Mouse (Mus musculus) fibroblast of lung, adult 2 months (primary cell): ENCODE measurements around the gene Tspear.
"Not testable (repeated sequence)": the region's sequence is repeated elsewhere in the genome, so short reads cannot be mapped to it uniquely, and the experiment has no call there.

Experiments
- DNase-seq: peaks from one replicate; pipeline ENCODE4 v3.0.0-alpha.2; 2011; ENCODE audit warnings: low read depth

Tspear gene

DNA sequence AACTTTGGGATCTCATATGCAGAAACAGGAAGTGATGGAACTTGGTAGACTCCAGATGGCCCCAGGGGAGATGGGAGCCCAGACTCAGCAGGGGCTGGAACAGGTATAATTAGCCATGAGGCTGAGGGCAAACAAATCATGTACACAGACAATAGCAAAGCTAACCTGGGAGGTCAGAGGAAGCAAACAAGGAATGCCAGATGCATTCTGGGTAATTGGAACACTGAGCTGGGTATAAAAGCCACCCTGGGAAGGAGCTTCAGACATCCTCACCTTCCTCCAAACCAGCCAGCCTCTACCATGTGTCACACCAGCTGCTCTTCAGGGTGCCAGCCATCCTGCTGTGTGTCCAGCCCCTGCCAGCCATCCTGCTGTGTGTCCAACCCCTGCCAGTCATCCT lies 24.8 kb downstream of the Tspear start, which contains the start of gene Gm10024:
TSS of gene Gm10024 (plus strand) at position 301 of the 400 bp plus-strand sequence.
- DNase-seq, result not testable (repeated sequence)

DNA sequence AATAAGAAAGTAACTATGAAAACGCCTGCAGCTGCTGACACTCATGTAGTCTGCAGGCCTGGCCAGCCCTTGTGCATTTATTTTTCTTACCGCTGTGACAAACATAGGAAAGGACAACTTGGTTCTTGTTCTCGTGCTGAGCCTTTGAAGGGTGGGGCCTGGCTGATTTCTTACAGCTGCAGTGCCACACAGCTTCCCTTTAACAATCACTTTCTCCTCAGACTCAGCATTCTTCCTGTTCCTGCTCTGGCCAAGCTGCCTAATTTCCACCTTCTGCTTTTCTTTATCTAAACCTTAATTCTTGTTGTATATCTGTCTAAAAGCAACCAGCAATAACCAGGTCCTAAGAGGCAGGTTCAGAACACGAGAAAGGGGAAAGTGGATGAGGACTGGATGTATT lies 27.4 kb downstream of the Tspear start:
- DNase-seq, result no peak

DNA sequence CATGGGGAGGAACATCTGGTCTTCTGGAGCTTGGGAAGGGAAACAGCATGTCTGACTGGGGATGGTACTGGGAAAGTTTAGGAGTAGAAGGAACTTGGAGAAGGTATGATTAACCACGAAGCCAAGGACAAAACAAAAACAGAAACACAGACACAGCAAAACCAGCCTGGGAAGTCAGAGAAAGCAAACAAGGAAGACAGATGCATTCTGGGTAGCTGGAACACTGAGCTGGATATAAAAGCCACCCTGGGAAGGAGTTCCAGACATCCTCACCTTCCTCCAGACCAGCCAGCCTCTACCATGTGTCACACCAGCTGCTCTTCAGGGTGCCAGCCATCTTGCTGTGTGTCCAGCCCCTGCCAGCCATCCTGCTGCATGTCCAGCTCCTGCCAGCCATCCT lies 29.1 kb downstream of the Tspear start, which contains the start of gene Gm10142:
TSS of gene Gm10142 (plus strand) at position 301 of the 400 bp plus-strand sequence.
- DNase-seq, result no peak

DNA sequence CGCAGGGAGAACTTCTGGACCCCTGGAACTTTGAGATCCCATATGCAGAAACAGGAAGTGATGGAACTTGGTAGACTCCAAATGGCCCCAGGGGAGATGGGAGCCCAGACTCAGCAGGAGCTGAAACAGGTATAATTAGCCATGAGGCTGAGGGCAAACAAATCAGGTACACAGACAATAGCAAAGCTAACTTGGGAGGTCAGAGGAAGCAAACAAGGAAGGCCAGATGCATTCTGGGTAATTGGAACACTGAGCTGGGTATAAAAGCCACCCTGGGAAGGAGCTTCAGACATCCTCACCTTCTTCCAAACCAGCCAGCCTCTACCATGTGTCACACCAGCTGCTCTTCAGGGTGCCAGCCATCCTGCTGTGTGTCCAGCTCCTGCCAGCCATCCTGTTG lies 33.9 kb downstream of the Tspear start, which contains the start of gene Krtap12-1:
TSS of gene Krtap12-1 (plus strand) at position 301 of the 400 bp plus-strand sequence.
- not testable (repeated sequence) for DNase-seq

DNA sequence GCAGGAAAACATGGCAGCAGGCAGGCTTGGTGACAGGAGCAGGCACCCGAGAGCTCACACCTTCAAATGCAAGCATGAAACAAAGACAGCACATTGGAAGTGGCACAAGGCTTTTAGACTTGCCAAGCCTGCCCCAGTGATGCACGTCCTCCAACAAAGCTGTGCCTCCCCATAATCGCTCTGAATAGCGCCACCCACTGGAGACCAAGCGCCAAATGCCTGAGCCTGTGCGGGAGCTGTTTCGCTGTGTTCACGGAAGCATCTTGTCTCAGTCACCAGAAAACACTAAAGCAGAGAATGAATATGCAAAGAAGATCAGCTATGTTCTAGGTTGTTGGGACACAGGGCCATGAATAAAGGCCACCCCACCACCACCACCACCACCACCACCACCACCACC lies 38.5 kb downstream of the Tspear start:
- DNase-seq, result no peak

DNA sequence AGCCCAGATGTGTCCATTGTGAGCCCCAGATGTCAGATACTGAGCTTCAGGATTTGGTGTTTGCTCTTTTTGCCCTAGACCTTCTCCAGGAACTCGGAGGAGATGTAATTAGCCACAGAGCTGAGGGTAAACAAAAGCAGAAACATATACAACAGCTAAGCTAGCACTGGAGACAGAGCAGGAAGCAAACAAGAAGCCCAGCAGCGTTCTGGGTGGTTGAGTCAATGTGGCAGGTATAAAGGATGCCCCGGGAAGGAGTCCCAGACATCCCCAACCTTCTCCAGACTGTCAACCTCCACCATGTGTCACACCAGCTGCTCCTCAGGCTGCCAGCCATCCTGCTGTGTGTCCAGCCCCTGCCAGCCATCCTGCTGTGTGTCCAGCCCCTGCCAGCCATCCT lies 39.8 kb downstream of the Tspear start, which contains the start of gene Gm10100:
TSS of gene Gm10100 (plus strand) at position 301 of the 400 bp plus-strand sequence.
- no peak for DNase-seq

DNA sequence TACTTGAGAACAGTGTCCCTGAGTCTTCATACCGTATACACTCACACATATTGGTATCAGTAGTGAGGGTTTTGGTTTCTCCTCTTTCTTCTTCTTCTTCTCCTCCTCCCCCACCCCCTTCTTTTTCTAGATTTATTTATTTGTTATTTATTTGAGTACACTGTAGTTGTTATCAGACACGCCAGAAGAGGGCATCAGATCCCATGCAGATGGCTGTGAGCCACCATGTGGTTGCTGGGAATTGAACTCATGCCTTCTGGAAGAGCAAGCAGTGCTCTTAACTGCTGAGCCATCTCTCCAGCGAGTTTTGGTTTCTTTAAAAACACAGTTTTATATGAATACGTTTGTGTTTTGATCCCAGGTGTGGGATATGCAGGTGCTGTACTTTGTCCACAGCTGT lies 41.9 kb downstream of the Tspear start:
- DNase-seq, result no peak

DNA sequence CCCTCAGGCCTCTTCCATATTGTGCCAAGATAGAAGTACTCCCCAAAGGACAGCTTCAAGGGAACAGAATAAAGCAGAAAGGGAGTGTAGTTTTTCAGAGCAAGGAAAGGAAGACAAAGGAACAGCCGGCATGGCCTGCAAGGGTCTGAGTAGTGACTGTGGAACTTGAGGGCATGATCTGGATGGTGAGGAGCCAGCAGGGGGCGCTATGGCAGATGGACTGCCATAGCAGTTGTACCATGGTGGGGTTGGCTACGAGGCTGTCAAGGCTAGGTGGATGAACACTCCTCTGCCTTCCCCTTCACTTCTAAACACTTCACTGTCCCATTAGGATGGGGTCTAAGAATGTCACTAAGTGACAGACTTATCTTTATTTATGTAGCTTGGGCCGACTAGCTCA lies 42.9 kb downstream of the Tspear start:
- no peak for DNase-seq

DNA sequence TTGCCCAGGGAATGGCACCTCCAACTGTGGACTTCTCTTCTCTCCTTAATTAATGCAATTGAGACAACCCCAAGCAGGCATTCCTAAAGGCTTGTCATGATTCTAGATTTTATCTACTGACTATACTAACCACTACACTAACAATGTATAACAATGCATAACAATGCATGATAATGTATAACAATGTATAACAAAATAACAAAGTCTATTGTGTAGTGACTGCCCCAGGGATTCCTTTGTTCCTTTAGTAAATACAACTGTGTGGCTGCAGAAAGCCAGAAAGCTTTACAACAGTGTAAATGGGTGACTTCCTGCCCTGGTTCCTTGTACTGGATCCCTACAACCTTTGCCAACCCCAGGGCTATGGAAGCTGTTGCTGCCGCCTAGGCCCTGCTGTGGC lies 49.6 kb downstream of the Tspear start:
- no peak for DNase-seq

DNA sequence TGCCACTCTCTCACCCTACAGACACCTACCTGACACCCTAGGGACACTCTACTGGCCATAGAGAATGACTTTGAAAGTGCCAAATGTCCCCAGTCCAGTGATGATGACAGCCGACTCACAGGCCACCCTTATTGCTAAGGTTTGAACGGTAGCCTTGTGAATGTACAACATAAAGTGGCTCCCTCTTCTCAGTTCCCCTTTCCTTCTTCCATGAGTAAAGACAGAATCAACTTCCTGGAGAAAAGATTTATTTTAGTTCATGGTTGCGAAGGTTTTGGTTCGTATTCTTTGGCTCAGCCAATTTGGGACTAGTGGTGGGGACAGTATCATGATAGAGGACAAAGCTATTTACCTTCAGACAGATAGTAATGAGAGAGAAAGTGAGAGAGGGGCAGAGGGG lies 52.6 kb downstream of the Tspear start:
- no peak for DNase-seq

DNA sequence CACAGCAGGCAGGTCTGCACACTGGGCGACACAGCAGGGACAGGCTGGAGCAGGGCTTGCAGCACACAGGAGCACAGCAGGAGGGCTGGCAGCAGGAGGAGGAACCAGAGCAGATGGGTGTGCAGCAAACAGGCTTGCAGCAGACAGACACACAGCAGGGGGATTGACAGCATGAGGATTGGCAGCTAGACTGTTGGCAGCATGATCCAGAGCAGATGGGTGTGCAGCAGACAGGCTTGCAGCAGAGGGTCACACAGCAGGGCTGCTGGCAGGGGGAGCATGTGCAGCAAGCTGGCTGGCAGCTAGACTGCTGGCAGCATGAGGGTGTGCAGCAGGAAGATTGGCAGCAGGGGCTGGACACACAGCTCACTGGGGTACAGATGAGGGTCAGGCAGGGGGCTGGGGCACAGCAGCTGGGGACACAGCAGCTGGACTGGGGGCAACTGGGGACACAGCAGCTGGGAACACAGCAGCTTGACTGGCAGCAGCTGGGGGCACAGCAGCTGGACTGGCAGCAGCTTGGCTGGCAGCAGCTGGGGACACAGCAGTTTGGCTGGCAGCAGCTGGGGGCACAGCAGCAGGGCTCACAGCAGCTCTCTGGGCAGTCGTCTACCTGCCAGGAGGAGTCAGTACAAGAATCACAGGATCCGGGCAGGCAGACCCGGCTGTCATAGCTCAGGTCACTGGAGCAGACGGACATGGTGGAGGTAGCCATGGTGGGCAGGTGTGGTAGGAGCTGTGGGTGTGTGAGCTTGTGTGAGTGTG lies 55.7 kb downstream of the Tspear start, which contains the start of gene Gm18596:
TSS of gene Gm18596 (minus strand) at position 715 of the 765 bp plus-strand sequence.
- DNase-seq, result not testable (repeated sequence)

DNA sequence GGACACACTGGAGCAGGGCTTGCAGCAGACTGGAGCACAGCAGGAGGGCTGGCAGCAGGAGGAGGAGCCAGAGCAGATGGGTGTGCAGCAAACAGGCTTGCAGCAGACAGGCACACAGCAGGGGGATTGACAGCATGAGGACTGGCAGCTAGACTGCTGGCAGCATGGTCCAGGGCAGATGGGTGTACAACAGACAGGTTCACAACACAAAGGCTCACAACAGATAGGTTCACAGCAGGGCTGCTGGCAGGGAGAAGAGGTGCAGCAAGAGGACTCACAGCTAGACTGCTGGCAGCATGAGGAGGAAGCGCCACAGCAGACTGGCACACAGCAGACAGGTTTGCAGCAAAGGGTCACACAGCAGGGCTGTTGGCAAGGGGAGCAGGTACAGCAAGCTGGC lies 64.3 kb downstream of the Tspear start:
- not testable (repeated sequence) for DNase-seq

DNA sequence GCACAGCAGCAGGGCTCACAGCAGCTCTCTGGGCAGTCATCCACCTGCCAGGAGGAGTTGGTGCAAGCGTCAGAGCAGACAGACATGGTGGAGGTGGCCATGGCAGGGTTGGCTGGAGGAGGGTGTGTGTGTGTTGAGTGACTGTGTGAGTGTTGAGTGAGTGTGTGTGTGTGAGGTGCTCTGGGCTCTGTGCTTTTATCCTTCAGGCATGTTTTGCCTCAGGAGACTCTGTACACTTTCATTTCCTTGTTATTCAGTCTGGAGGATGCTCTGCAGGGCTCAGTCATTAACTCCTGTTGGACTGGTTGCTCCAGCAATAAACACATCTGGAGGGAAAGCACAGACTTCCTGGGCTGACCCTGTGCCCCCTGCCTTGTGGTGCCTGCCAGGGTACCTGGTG lies 64.9 kb downstream of the Tspear start, which contains the start of gene Gm9736:
TSS of gene Gm9736 (minus strand) at position 101 of the 400 bp plus-strand sequence.
- not testable (repeated sequence) for DNase-seq

DNA sequence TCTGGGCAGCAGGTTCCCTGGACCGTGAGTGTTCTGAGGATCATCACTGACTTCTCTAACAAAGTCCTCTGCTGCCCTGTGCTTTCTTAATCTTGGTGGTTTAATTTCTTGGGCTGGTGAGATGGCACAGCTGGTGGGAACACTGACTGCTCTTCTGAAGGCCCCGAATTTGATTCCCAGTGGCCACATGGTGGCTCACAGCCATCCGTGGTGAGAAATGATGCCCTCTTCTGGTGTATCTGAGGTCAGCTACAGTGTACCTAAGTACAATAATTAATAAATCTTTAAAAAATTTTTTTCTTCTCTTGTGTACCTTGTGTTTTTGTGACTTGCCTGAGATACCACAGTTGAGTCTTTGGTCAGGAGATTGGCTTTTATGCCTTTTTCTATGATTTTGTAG lies 65.9 kb downstream of the Tspear start:
- not testable (repeated sequence) for DNase-seq

DNA sequence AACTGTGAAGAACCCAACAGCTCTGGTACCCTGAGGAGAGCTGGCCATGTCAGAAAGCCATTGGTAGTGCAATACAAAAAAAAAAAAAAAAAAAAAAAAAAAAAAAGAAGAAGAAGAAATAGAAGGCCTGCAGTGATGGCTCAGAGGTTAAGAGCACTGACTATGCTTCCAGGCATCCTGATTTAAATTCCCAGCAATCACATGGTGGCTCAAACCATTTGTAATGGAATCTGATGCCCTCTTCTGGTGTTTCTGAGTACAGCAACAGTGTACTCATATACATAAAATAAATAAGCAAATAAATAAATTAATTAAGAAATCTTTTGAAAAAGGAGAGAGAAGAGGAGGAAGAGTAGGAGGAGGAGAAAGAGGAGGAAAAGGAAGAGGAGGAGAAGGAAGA lies 67.1 kb downstream of the Tspear start:
- no peak for DNase-seq

DNA sequence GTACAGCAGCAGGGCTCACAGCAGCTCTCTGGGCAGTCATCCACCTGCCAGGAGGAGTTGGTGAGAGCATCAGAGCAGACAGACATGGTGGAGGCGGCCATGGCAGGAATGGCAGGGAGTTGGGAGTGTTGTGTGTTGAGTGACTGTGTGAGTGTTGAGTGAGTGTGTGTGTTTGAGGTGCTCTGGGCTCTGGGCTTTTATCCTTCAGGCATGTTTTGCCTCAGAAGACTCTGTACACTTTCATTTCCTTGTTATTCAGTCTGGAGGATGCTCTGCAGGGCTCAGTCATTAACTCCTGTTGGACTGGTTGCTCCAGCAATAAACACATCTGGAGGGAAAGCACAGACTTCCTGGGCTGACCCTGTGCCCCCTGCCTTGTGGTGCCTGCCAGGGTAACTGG lies 73.2 kb downstream of the Tspear start, which contains the start of gene Gm3233:
TSS of gene Gm3233 (minus strand) at position 101 of the 400 bp plus-strand sequence.
- not testable (repeated sequence) for DNase-seq

DNA sequence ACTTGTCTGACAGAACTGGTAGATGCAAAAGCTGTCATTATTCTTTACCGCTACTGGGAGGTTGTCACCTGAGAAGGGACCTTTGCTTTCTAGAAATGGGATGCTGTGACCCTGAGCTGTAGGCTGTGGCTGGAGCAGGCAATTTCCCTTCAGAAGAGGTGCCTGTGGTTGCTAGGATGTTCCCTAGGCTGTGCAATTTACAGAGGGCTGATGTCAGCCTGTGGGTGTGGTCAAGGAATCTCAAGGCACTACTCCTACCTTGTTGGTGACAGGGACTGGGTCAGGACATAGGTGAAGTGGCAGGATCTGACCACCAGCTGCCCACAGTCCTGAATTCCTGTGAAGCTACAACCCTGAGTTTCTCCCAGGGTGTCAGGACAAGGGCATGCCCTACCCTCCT lies 83.4 kb downstream of the Tspear start:
- no peak for DNase-seq

DNA sequence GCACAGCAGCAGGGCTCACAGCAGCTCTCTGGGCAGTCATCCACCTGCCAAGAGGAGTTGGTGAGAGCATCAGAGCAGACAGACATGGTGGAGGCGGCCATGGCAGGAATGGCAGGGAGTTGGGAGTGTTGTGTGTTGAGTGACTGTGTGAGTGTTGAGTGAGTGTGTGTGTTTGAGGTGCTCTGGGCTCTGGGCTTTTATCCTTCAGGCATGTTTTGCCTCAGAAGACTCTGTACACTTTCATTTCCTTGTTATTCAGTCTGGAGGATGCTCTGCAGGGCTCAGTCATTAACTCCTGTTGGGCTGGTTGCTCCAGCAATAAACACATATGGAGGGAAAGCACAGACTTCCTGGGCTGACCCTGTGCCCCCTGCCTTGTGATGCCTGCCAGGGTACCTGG lies 84.9 kb downstream of the Tspear start, which contains the start of gene Gm3238:
TSS of gene Gm3238 (minus strand) at position 101 of the 400 bp plus-strand sequence.
- DNase-seq, result not testable (repeated sequence)

DNA sequence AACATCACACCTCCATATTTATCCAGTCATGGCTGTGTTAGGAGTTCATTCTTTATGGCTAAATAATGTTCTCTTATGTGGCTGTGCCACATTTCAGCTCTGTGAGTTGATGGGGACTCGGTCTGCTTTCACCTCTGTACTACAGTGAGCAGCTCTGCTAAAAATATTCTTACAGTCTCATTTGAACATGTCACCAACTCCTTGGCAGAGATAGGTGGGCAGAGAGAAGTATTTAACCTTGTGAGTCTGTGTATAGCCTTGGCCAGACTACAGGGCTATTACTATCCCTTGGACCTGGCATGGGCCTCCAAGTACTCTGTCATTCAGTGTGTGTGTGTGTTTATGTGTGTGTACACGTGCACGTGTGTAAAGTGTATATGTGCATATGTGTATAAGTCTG lies 85.8 kb downstream of the Tspear start:
- DNase-seq, result not testable (repeated sequence)

DNA sequence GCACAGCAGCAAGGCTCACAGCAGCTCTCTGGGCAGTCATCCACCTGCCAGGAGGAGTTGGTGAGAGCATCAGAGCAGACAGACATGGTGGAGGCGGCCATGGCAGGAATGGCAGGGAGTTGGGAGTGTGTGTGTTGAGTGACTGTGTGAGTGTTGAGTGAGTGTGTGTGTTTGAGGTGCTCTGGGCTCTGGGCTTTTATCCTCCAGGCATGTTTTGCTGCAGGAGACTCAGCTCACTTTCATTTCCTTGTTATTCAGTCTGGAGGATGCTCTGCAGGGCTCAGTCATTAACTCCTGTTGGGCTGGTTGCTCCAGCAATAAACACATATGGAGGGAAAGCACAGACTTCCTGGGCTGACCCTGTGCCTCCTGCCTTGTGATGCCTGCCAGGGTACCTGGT lies 90.5 kb downstream of the Tspear start, which contains the start of gene Gm7138:
TSS of gene Gm7138 (minus strand) at position 101 of the 400 bp plus-strand sequence.
- not testable (repeated sequence) for DNase-seq

DNA sequence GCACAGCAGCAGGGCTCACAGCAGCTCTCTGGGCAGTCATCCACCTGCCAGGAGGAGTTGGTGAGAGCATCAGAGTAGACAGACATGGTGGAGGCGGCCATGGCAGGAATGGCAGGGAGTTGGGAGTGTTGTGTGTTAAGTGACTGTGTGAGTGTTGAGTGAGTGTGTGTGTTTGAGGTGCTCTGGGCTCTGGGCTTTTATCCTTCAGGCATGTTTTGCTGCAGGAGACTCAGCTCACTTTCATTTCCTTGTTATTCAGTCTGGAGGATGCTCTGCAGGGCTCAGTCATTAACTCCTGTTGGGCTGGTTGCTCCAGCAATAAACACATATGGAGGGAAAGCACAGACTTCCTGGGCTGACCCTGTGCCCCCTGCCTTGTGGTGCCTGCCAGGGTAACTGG lies 96.1 kb downstream of the Tspear start, which contains the start of gene Gm3250:
TSS of gene Gm3250 (minus strand) at position 101 of the 400 bp plus-strand sequence.
- DNase-seq, result not testable (repeated sequence)

DNA sequence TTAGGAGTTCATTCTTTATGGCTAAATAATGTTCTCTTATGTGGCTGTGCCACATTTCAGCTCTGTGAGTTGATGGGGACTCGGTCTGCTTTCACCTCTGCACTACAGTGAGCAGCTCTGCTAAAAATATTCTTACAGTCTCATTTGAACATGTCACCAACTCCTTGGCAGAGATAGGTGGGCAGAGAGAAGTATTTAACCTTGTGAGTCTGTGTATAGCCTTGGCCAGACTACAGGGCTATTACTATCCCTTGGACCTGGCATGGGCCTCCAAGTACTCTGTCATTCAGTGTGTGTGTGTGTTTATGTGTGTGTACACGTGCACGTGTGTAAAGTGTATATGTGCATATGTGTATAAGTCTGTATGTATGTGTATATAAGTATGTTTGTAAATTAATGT lies 97.0 kb downstream of the Tspear start:
- DNase-seq, result not testable (repeated sequence)

DNA sequence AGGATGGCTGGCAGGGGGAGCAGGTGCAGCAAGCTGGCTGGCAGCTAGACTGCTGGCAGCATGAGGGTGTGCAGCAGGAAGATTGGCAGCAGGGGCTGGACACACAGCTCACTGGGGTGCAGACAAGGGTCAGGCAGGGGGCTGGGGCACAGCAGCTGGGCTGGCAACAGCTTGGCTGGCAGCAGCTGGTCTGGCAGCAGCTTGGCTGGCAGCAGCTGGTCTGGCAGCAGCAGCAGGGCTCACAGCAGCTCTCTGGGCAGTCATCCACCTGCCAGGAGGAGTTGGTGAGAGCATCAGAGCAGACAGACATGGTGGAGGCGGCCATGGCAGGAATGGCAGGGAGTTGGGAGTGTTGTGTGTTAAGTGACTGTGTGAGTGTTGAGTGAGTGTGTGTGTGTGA lies 101.5 kb downstream of the Tspear start, which contains the start of gene Gm7137:
TSS of gene Gm7137 (minus strand) at position 325 of the 400 bp plus-strand sequence.
- not testable (repeated sequence) for DNase-seq
